Mouse (Mus musculus) ovary, postnatal 14 days (tissue): ENCODE results near the gene Bnip1.

ENCODE experiments used
- DNase-seq: peaks from one replicate; pipeline ENCODE4 v3.0.0; 2022; ENCODE audit warnings: low spot score

Gene Bnip1

DNA sequence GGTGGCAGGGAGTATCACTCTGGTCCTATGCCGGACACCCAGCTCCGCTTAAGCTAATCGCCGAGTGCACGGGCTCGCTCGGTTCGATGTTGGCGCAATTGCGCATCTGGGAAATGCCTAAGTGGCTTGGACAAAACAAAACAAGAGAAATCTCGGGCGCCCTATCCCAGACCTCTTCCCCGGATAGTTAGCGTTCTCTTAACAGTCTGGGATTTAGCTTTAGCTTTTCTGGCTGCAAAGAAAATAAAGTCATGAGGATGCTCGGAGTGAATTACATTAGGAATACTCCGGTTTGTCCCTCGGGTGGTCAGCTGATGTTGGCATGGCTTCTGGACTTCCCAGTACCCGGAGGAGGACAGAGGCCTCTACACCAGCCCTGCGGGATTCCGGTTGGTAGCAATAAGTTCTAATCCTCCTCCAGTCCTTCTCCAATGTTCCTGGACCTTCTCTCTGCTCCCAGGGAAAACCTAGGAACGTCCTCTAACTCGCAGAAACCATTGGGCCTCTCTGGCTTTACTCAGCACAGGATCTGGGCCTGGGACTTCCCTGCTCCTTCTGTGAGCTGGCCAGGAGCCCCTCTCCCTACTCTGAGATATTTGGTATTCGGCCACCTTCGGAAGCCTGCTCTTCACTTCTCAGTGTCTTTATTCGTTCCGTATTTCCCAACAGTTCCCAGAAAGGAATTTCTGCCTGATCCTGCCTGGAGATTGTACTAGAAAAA is 59.0 kb downstream of the Bnip1 start:
- DNase-seq: no peak

DNA sequence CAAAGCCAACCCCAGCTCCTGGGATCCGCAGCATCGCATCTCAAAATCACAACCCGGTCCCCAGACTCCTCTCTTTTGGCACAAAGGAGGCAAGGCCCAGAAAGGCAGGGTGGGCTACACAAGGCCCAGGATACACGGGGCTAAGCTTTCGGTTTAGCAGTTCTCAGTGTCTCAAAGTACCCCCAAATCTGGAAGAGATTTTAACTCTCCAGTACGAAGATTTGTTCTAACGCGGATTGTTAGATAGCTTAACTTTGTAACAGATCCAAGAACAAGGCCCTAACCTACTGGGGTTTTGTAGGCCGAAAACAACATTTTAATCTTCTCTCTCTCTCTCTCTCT is 59.5 kb downstream of the Bnip1 start:
- DNase-seq: no peak

DNA sequence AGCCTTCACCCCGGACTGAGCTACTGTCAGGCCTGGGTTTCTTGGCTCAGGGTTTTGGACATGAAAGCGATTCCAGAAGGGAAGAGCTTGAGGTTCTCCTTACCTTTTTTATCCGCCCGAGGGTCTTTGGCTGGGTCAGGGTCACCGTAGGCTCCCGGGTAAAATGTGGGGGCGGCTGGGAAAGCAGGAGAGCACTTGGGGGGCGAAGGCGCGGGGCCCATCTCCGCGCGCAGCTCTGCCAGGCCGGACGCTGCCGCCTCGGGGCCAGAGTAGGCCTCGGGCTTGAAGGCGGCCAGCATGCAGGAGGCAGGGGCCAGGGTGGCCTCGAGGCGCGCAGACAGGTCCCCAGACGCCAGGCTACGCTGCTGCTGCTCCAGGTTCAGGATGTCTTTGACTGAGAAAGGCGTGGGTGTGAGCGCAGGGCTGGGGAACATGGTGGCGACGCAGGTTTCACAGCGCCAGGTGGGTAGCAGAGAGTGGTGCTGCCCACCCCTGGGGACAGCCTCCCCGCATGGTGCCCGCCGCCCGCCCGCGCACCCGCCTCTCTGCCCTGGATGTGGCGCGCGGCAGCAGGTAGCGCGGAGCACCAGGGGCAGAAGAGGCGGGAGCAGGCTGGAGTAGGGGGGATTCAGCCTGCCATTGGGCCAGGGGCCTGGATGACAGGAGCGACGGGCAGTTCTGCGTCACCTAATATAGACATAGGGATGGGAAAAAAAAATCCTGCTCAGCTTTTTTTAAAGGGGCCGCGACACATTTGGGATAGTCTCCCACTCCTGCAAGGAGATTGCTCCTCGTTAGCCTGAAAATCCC is 60.3 kb downstream of the Bnip1 start:
- DNase-seq: no peak

DNA sequence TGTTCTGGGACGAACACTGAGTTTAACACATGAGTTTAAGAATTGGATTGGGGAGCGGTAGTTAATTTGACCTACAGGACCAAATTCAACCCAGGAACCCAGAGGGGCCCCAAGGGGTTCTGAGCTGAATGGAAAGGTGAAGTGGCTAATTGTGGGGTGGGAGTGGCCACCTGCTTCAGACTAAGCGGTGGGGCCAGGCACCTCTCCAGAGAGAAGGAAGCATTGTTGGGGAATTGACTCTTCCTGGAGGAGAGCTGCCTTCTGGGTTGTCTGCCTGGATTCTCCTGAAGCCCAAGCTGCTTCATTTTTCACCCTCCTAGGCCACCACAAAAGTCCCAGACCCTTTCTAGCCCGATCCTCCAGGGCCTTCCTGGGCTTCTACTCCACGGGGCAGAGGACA is 61.1 kb downstream of the Bnip1 start:
- DNase-seq: no peak
